Mouse (Mus musculus) cortical plate, adult 2 months (tissue): Measurements from ENCODE around the gene Espn.

ENCODE experiments used
- CTCF ChIP-seq: fragments of 200-500 bp; IDR thresholded peaks from 2 replicates; pipeline ENCODE4 v1.5.1; 2011; ENCODE audit warnings: mild to moderate bottlenecking, control low read depth, low read length; ENCODE audit not compliant: insufficient read depth; ENCODE audit errors: extremely low read depth
- POLR2A ChIP-seq: fragments of 200-500 bp; IDR thresholded peaks from 2 replicates; pipeline ENCODE4 v1.6.1; 2011; ENCODE audit warnings: mild to moderate bottlenecking, low read length, control low read depth; ENCODE audit not compliant: insufficient read depth; ENCODE audit errors: extremely low read depth

DNA sequence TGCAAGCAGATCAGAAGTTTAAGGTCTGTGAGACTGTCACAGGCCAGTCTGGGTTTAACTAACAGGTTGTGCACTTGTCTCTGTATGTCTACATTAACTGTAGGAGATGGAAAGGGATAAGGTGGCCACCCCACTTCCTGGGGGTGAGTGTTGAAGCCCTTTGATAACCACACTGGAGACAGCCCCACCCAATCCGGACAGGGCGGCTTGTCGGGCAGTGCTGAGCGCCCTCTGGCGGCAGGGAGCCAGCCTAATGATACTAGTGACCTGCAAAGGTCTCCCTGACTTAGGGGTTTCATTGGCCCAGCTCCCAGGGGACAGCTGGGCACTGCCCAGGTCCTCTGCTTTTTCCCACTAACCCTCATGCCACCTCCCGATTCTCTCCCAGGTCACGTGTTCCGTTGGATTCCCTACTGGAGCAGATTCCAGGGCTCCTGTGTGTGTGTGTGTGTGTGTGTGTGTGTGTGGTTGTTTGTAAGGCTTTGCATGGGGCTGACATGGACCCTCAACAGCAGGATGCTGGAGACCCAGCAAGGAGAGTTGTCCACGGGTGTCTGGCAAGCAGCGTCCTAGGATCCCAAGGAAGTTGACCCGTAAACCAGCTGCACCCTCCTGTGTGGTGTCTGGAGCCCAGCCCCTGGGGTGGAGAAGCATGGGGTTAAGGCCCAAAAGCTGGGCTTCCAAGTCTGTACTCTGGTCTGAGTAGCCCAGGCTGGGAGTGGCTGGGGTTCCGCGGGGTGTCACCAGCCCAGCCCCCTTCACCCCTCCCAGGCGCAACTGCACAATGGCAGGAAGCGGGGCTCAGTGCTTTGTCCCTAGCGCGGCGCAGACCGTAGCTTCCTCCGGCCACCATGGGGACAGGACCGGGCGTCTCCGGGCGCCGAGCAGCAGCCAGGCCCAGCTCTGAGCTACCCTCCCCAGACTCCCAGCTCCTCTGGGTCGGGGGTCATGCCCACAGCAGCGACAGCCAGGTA is 55.9 kb downstream of the Espn start:
- TF ChIP-seq CTCF (peak; percentile 48), POLR2A (no peak)
